ENCODE assay signal across 26 mouse cellular contexts in the genomic region with DNA sequence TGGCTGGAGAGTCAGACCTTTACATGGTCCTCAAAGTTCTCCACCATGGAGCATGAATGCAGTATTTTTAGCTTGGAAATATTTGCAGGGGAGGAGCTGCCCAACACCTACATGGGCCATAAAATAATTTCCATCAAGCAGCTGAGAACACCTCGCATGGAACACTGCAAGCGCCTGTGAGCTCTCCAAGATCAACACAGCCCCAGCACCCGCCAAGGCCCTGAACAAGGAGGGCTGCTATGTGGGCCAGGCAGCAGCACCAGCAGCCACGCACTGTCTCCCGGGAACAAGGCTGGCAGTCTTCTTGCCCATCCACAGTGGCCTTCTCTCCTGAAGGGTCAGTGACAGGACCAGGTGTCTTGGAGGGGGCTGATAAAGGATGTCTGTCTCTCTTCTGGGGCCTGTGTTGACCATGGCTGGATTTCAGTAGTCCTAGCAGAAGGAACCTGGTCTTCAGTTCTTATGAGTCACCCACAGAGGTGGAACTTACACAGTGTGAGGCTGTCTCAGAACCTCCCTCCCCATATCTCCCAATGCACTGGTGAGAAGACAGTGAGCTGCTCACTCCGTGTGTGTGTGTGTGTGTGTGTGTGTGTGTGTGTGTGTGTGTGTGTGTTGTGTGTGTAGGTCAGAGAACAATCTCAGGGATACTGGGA. TPM values are rescaled to one million over a fixed set of nuclear protein-coding genes. Genes with fewer than 3 reads are reported as not detected.
A peak's percentile ranks its signal among the peaks of the same experiment; 100 is the strongest.
DNase-seq lines count a peak whose midpoint lies in the region; ATAC-seq lines count a peak whose summit lies in the region.
"Had no signal": no experiment of that assay in that cellular context is flagged by ENCODE, and none has a peak within 500 bp of the region (broad histone marks: within the 10 kb centered on the region; RNA-seq: fewer than 3 reads in every experiment).

No protein-coding gene starts in this region.

- peak overlapping the region; percentile 25; the same call in 1 of the 2 replicates for H3K27ac ChIP-seq in embryonic facial prominence, embryonic 14.5 days (replicated peaks; ENCODE audit: low read depth, low read length)
- no peak overlapping the region for H3K27ac ChIP-seq in embryonic facial prominence, embryonic 10.5 days (replicated peaks)
- peak overlapping the region; percentile 15; the same call in 1 of the 2 replicates for H3K27ac ChIP-seq in kidney, embryonic 15.5 days
- H3K27ac ChIP-seq in limb, embryonic 12.5 days: peak overlapping the region; percentile 69
- H3K27ac ChIP-seq in limb, embryonic 15.5 days: peak overlapping the region; percentile 87
- H3K27ac ChIP-seq: embryonic facial prominence, embryonic 13.5 days; forebrain, embryonic 13.5 days; hindbrain, embryonic 15.5 days had no signal

- ATAC-seq in embryonic facial prominence, embryonic 14.5 days (ENCODE audit: low read depth): 0 out of 2 replicates have a peak, but pooled peaks have one; percentile 23
- no peak for ATAC-seq in kidney, embryonic 15.5 days (replicated peaks; ENCODE audit: low FRiP score)
- 0 out of 2 replicates have a peak, but pooled peaks have one; percentile 20 for ATAC-seq in limb, embryonic 12.5 days (ENCODE audit: insufficient number of reproducible peaks, insufficient read depth, low FRiP score, low TSS enrichment, low read depth)
- peak; percentile 86 for ATAC-seq in limb, embryonic 15.5 days (ENCODE audit: insufficient number of reproducible peaks, low FRiP score, low TSS enrichment, low read depth)
- ATAC-seq: forebrain, embryonic 13.5 days; forebrain, embryonic 16.5 days; intestine, postnatal 0 days; Patski had no signal

- H3K4me2 ChIP-seq in embryonic facial prominence, embryonic 14.5 days (ENCODE audit: low read depth, low read length): no peak overlapping the region
- H3K4me2 ChIP-seq in kidney, embryonic 15.5 days: no peak overlapping the region
- H3K4me2 ChIP-seq in limb, embryonic 12.5 days: no peak overlapping the region
- H3K4me2 ChIP-seq in limb, embryonic 15.5 days: no peak overlapping the region
- H3K4me2 ChIP-seq: embryonic facial prominence, embryonic 13.5 days; forebrain, embryonic 13.5 days; hindbrain, embryonic 12.5 days; hindbrain, embryonic 15.5 days had no signal

- no peak overlapping the region for H3K4me3 ChIP-seq in embryonic facial prominence, embryonic 14.5 days (ENCODE audit: low read depth, low read length)
- no peak overlapping the region for H3K4me3 ChIP-seq in embryonic facial prominence, embryonic 10.5 days
- no peak overlapping the region for H3K4me3 ChIP-seq in kidney, embryonic 15.5 days (replicated peaks)
- no peak overlapping the region for H3K4me3 ChIP-seq in limb, embryonic 12.5 days (replicated peaks)
- H3K4me3 ChIP-seq in limb, embryonic 15.5 days: no peak overlapping the region
- H3K4me3 ChIP-seq: embryonic facial prominence, embryonic 13.5 days; forebrain, embryonic 13.5 days; hindbrain, embryonic 12.5 days; hindbrain, embryonic 15.5 days had no signal

- H3K36me3 ChIP-seq in embryonic facial prominence, embryonic 14.5 days (ENCODE audit: control insufficient read depth, insufficient read depth, low read length): no peaks in the 10 kb centered on the region
- H3K36me3 ChIP-seq in embryonic facial prominence, embryonic 10.5 days (replicated peaks): no peaks in the 10 kb centered on the region
- no peaks in the 10 kb centered on the region for H3K36me3 ChIP-seq in kidney, embryonic 15.5 days
- H3K36me3 ChIP-seq in limb, embryonic 12.5 days: no peaks in the 10 kb centered on the region
- no peaks in the 10 kb centered on the region for H3K36me3 ChIP-seq in limb, embryonic 15.5 days
- H3K36me3 ChIP-seq: embryonic facial prominence, embryonic 13.5 days; G1E; hindbrain, embryonic 12.5 days; hindbrain, embryonic 15.5 days had no signal

- DNase-seq in embryonic facial prominence, embryonic 14.5 days (ENCODE audit: low spot score): peak; percentile 63
- DNase-seq in embryonic facial prominence, embryonic 10.5 days (ENCODE audit: low spot score): no peak
- DNase-seq in kidney, adult 9 months: no peak
- no peak for DNase-seq in spleen, postnatal 14 days (ENCODE audit: low spot score in 2 of 2)
- DNase-seq in right cerebral cortex, postnatal 4 days: no peak
- DNase-seq: adrenal gland, adult 2 months; adrenal gland, postnatal 14 days; B cell, adult 2 months; cerebellum, adult 11-12 months; cerebellum, adult 8-10 months; cerebellum, postnatal 10 days; cerebellum, postnatal 36 days; gastrocnemius, postnatal 10 days; gastrocnemius, postnatal 36 days had no signal

- peaks cover 18% of the 10 kb centered on the region for H3K4me1 ChIP-seq in embryonic facial prominence, embryonic 14.5 days (ENCODE audit: control insufficient read depth, insufficient read depth, low read length)
- peaks cover 19% of the 10 kb centered on the region for H3K4me1 ChIP-seq in embryonic facial prominence, embryonic 10.5 days
- H3K4me1 ChIP-seq in kidney, embryonic 15.5 days: peaks cover 18% of the 10 kb centered on the region
- peaks cover 19% of the 10 kb centered on the region for H3K4me1 ChIP-seq in limb, embryonic 12.5 days (replicated peaks)
- H3K4me1 ChIP-seq in limb, embryonic 15.5 days: peaks cover 32% of the 10 kb centered on the region

- H3K9ac ChIP-seq in embryonic facial prominence, embryonic 14.5 days (ENCODE audit: low read depth, low read length): no peak overlapping the region
- H3K9ac ChIP-seq in kidney, embryonic 15.5 days: no peak overlapping the region
- H3K9ac ChIP-seq in limb, embryonic 12.5 days (replicated peaks): no peak overlapping the region
- H3K9ac ChIP-seq in limb, embryonic 15.5 days: no peak overlapping the region
- H3K9ac ChIP-seq: embryonic facial prominence, embryonic 13.5 days; forebrain, embryonic 13.5 days; hindbrain, embryonic 12.5 days; hindbrain, embryonic 15.5 days had no signal

- H3K27me3 ChIP-seq in embryonic facial prominence, embryonic 14.5 days (replicated peaks; ENCODE audit: control insufficient read depth, insufficient read depth, low read length): no peaks in the 10 kb centered on the region
- H3K27me3 ChIP-seq in embryonic facial prominence, embryonic 10.5 days (replicated peaks; ENCODE audit: low read depth, poor library complexity, severe bottlenecking): peaks cover 17% of the 10 kb centered on the region
- H3K27me3 ChIP-seq in kidney, embryonic 15.5 days: peaks cover 11% of the 10 kb centered on the region; the same call in 1 of the 2 replicates
- no peaks in the 10 kb centered on the region for H3K27me3 ChIP-seq in limb, embryonic 12.5 days
- H3K27me3 ChIP-seq in limb, embryonic 15.5 days: no peaks in the 10 kb centered on the region
- H3K27me3 ChIP-seq: CH12.LX; embryonic facial prominence, embryonic 13.5 days; forebrain, embryonic 13.5 days; Patski had no signal

- WGBS in embryonic facial prominence, embryonic 14.5 days: 69% methylated on average over 6 of the region's 6 CpGs
- 81% methylated on average over 6 of the region's 6 CpGs for WGBS in embryonic facial prominence, embryonic 10.5 days
- 57% methylated on average over 6 of the region's 6 CpGs for WGBS in kidney, embryonic 15.5 days
- 59% methylated on average over 6 of the region's 6 CpGs for WGBS in limb, embryonic 12.5 days
- 50% methylated on average over 6 of the region's 6 CpGs for WGBS in limb, embryonic 15.5 days

- no peaks in the 10 kb centered on the region for H3K9me3 ChIP-seq in embryonic facial prominence, embryonic 14.5 days (ENCODE audit: control insufficient read depth, low read length)
- H3K9me3 ChIP-seq in embryonic facial prominence, embryonic 10.5 days: no peaks in the 10 kb centered on the region
- H3K9me3 ChIP-seq in kidney, embryonic 15.5 days (replicated peaks): no peaks in the 10 kb centered on the region
- H3K9me3 ChIP-seq in limb, embryonic 12.5 days: no peaks in the 10 kb centered on the region
- no peaks in the 10 kb centered on the region for H3K9me3 ChIP-seq in limb, embryonic 15.5 days
- H3K9me3 ChIP-seq: embryonic facial prominence, embryonic 13.5 days; forebrain, embryonic 13.5 days; hindbrain, embryonic 12.5 days; hindbrain, embryonic 15.5 days had no signal

RNA-seq across cellular contexts. Expression of gene Dlk1, which starts 20.0 kb away (rescaled TPM):
- 918 and 968 TPM in 2 replicates for polyA plus RNA-seq in embryonic facial prominence, embryonic 14.5 days (2014; fragmentation: Nextera tagmentation; extraction: Ambion mirVana)
- polyA plus RNA-seq in embryonic facial prominence, embryonic 10.5 days (2016; fragmentation: Nextera tagmentation; extraction: Ambion mirVana): 287 and 291 TPM in 2 replicates
- polyA plus RNA-seq in kidney, embryonic 15.5 days (2015; fragmentation: Nextera tagmentation; extraction: Ambion mirVana): 116 and 182 TPM in 2 replicates
- 120 and 148 TPM in 2 replicates for polyA plus RNA-seq in limb, embryonic 12.5 days (2016; fragmentation: Nextera tagmentation; extraction: Ambion mirVana)
- polyA plus RNA-seq in limb, embryonic 15.5 days (2015; fragmentation: Nextera tagmentation; extraction: Ambion mirVana): 599 and 855 TPM in 2 replicates
- polyA plus RNA-seq: G1E, Patski had no signal
